Mouse (Mus musculus): Measurements from ENCODE around the gene Pxn.

GRCm38 (mm10) chr5:115484996-115485395 lies 21.5 kb upstream of the Pxn start:
- TF ChIP-seq CTCF (IDR thresholded peaks at IDR 0.05; ENCODE audit: extremely low read depth, insufficient read length, insufficient replicate concordance, low read depth, low read length) (no peak), POLR2A (IDR thresholded peaks at IDR 0.05; ENCODE audit: low read depth, low read length) (no peak)
